Mouse (Mus musculus) ES-E14 (cell line): Measurements from ENCODE around the gene Ppp2r5a.

Experiments used
- HCFC1 ChIP-seq: IDR thresholded peaks from 2 replicates; pipeline ENCODE4 v1.6.1; 2012; ENCODE audit warnings: low read length, inconsistent platforms, borderline replicate concordance; ENCODE audit not compliant: insufficient read depth
- MAFK ChIP-seq: IDR thresholded peaks from 2 replicates; pipeline ENCODE4 v1.6.1; 2014; ENCODE audit warnings: mild to moderate bottlenecking, low read depth, low read length, inconsistent platforms; ENCODE audit not compliant: insufficient read depth

- no peak for TF ChIP-seq MAFK
- peak; percentile 42; the same call in 1 of the 2 replicates for TF ChIP-seq HCFC1
Measured at GRCm38 (mm10) chr1:191396897-191397849, 5.9 kb downstream of the Ppp2r5a start.
